Mouse (Mus musculus): ENCODE measurements at regions not wholly inside any gene's neighbourhood (a gene's known extent, or its start where the extent isn't known, plus 50 kb on each side); places are given as distances from the start of the nearest gene placed in this dataset.

DNA sequence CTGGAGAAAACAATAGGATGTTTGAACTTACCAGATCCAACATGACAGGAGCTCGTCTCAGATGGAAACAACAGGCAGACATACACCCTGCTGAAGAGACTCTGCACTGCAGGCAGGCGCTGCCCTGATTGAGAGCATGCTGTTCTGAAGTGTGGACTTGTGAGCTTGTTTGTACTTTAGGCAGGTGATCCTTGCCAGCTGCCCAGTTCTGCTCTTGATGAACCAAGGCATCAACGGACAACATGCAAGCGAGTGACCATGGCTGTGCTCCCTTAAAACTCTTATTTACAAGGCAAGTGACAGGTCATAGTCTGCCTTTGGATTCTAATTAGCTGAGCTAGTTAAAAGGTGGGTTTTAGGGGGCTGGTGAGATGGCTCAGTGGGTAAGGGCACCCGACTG, 109.3 kb downstream of the Sall1 start:
- H3K4me1 ChIP-seq (replicated peaks): peaks cover 5% of the 10 kb centered on the region
- H3K9ac ChIP-seq: no peak overlapping the region
- WGBS: 95% methylated on average over 5 of the region's 5 CpGs
- H3K9me3 ChIP-seq: no peaks in the 10 kb centered on the region
- H3K36me3 ChIP-seq: no peaks in the 10 kb centered on the region
- H3K4me3 ChIP-seq: no peak overlapping the region
- no peak for ATAC-seq (ENCODE audit: low FRiP score, low read depth)
- no peak overlapping the region for H3K4me2 ChIP-seq
- no peak overlapping the region for H3K27ac ChIP-seq (replicated peaks)
- no peaks in the 10 kb centered on the region for H3K27me3 ChIP-seq

DNA sequence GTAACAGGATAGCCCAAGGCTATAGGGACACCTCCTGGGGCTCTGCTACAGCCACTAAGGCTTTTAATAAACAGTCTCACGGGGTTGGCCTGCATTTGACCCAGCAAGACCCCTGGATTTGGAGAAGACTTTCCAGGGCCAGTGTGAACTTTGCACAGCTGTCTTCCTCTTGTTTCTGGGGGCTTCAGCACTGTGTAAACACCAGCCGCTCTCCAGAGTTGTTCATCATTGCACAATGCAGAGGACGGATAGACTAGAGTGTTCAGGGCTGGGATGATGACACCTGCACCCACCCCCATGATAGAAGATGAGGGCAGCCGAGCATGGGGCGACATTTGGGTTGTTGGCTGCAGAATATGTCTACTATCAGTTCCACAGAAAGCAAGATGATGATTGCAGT, 112.9 kb downstream of the Sall1 start:
- no peak overlapping the region for H3K4me3 ChIP-seq
- no peak overlapping the region for H3K9ac ChIP-seq
- H3K4me1 ChIP-seq (replicated peaks): peaks cover 5% of the 10 kb centered on the region; the same call in 1 of the 2 replicates
- WGBS: 80% methylated on average over 5 of the region's 5 CpGs
- H3K9me3 ChIP-seq: no peaks in the 10 kb centered on the region
- H3K27me3 ChIP-seq: no peaks in the 10 kb centered on the region
- no peak overlapping the region for H3K4me2 ChIP-seq
- ATAC-seq (ENCODE audit: low FRiP score, low read depth): no peak
- no peak overlapping the region for H3K27ac ChIP-seq (replicated peaks)
- H3K36me3 ChIP-seq: no peaks in the 10 kb centered on the region

DNA sequence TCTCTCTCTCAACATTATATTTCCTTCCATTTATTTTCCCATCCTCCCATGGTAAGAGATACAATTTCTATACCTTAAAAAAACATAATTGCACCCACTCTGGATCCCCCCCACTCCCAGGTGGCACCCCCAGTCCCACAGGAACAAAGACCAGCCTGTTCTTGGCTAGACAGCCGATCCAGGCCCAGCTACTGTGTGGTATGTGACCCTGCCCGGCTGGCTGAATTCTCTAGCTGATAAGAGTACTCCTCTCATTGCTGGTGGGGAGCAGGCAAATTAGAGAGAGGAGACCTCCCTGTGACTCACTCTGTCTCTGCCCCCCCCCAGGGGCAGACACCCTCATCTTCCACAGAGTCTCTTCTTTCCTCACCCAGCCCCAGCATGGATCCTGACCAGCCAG, 113.6 kb downstream of the Sall1 start:
- no peak overlapping the region for H3K27ac ChIP-seq (replicated peaks)
- H3K36me3 ChIP-seq: no peaks in the 10 kb centered on the region
- peaks cover 5% of the 10 kb centered on the region; the same call in 1 of the 2 replicates for H3K4me1 ChIP-seq (replicated peaks)
- 74% methylated on average over 2 of the region's 2 CpGs for WGBS
- H3K9me3 ChIP-seq: no peaks in the 10 kb centered on the region
- ATAC-seq (ENCODE audit: low FRiP score, low read depth): no peak
- no peak overlapping the region for H3K4me3 ChIP-seq
- H3K27me3 ChIP-seq: no peaks in the 10 kb centered on the region
- H3K9ac ChIP-seq: no peak overlapping the region
- no peak overlapping the region for H3K4me2 ChIP-seq

DNA sequence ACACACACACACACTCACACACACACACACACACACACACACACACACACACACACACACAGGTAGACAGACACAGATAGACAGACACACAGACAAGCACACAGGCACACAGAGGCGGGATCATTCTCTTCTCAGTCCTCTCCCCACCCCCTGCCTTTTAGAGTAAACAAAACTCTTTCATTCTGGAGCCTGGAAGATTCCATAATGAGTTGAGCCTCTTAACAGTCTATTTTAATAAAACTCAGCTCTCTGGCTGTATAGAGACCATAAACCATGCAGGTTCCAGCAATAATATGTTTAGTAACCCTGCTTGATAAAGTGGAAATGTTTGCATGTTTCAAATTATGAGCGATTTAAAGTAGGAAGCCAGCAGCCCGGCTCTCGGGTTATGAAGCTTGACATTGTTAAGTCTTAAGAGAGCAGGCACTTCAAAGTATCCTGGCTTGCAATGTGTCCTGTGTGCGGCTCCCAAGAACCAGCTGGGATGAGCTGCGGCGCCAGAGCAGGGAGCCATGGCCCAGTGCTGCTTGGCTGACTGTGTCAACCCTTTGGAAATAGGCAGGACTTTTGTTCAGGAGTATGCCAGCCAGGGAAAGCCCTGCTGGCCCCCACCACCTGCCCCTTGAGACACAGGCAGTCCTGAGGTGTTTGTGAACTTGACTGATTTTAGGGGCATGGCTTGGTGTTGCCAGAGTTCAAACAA, 115.1 kb downstream of the Sall1 start:
- no peaks in the 10 kb centered on the region for H3K36me3 ChIP-seq
- H3K27ac ChIP-seq (replicated peaks): no peak overlapping the region
- no peak overlapping the region for H3K4me3 ChIP-seq
- no peak overlapping the region for H3K9ac ChIP-seq
- no peaks in the 10 kb centered on the region for H3K9me3 ChIP-seq
- H3K4me1 ChIP-seq (replicated peaks): peaks cover 5% of the 10 kb centered on the region; the same call in 1 of the 2 replicates
- WGBS: 55% methylated on average over 7 of the region's 7 CpGs
- H3K27me3 ChIP-seq: no peaks in the 10 kb centered on the region
- H3K4me2 ChIP-seq: no peak overlapping the region
- ATAC-seq (ENCODE audit: low FRiP score, low read depth): no peak

DNA sequence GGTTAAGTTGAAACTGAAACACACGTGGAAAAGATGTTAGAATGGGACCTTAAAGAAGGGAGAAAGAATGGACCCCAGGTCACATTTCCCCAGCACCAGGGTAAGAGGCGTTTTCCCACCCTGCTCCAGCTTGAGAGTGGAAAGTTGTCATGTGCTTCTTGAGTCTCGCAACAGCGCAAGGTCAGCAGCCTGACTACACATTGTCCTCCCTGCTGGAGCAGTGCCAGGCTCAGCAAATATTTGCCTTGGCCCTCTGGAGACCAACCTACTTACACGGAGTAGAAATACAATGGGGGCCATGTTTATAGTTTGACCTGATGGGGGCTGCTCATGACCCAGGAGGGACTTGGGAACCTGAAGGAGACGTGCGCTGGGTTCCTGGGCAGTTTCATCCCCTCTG, 121.1 kb downstream of the Sall1 start:
- Histone ChIP-seq H3K4me3 (no peak overlapping the region), H3K9ac (no peak overlapping the region), H3K27ac (replicated peaks) (no peak overlapping the region), H3K9me3 (no peaks in the 10 kb centered on the region), H3K27me3 (no peaks in the 10 kb centered on the region), H3K4me2 (no peak overlapping the region), H3K36me3 (no peaks in the 10 kb centered on the region), H3K4me1 (replicated peaks) (no peaks in the 10 kb centered on the region)
- ATAC-seq (ENCODE audit: low FRiP score, low read depth): no peak
- 64% methylated on average over 7 of the region's 7 CpGs for WGBS

DNA sequence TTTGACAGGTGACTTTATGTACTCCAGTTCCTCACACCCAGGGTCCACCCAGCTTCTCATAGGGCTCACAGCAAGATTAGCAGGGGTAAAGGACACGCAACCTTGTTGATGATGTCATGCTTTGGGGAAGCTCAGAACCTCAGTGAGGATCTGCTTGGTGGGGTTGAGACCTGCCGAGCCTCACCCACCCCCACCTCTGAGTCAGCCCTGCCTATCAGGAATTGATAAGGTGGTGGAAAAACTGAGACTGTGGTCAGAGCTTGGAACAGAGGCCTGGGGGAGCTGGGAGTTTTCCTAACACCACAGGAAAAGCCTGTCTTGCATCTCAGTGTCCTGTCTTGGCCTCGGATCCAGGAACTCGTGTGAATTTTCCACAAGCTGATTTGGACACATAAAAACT, 122.0 kb downstream of the Sall1 start:
- H3K4me2 ChIP-seq: no peak overlapping the region
- H3K9ac ChIP-seq: no peak overlapping the region
- H3K4me3 ChIP-seq: no peak overlapping the region
- no peak overlapping the region for H3K27ac ChIP-seq (replicated peaks)
- no peaks in the 10 kb centered on the region for H3K9me3 ChIP-seq
- no peaks in the 10 kb centered on the region for H3K36me3 ChIP-seq
- 87% methylated on average over 4 of the region's 4 CpGs for WGBS
- H3K27me3 ChIP-seq: no peaks in the 10 kb centered on the region
- ATAC-seq (ENCODE audit: low FRiP score, low read depth): no peak
- 0 out of 2 replicates have a peak, but pooled peaks cover 5% of the 10 kb centered on the region for H3K4me1 ChIP-seq (replicated peaks)

DNA sequence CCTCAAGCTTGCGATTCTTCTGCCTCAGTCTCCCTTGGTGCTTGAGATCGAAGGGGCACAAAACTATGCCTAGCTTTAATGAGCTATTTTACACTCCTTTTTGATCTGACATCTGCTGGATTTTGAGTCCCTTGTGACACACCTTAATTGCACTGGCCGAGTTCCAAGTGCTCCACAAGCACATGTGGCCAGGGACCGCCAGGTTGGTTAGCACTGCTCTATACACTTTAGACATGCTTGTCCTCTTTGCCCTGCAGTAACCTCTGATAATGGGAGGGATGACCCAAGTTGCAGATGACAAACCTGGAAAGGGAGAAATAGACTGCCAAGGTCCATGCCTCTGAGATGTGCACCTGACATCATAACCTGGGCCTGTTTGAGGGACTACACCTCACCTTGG, 124.7 kb downstream of the Sall1 start:
- Histone ChIP-seq H3K27ac (replicated peaks) (no peak overlapping the region), H3K9ac (no peak overlapping the region), H3K4me3 (no peak overlapping the region), H3K36me3 (no peaks in the 10 kb centered on the region), H3K4me1 (replicated peaks) (0 out of 2 replicates have a peak, but pooled peaks cover 5% of the 10 kb centered on the region), H3K27me3 (no peaks in the 10 kb centered on the region), H3K9me3 (no peaks in the 10 kb centered on the region), H3K4me2 (no peak overlapping the region)
- 63% methylated on average over 4 of the region's 4 CpGs for WGBS
- ATAC-seq (ENCODE audit: low FRiP score, low read depth): no peak

DNA sequence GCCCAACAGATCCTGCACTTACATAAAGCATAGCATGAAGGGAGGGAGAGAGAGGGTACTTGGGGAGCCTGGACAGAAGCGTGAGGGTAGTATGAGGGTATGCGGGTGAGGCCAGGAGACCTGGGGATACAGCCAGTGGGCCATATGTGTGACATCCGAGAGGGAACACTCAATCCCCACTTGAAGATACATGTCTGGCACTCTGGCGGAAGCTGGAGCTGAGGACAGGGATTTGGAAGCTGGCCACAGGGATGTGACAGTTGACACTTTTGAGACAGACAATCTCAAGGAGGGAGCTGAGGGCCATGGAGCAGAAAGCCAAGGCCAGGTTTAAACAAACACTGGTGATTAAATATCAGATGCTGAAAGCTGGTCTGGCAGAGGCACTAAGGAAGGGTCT, 127.9 kb downstream of the Sall1 start:
- 84% methylated on average over 4 of the region's 4 CpGs for WGBS
- Histone ChIP-seq H3K9ac (no peak overlapping the region), H3K36me3 (no peaks in the 10 kb centered on the region), H3K4me3 (no peak overlapping the region), H3K4me1 (replicated peaks) (0 out of 2 replicates have a peak, but pooled peaks cover 5% of the 10 kb centered on the region), H3K27me3 (no peaks in the 10 kb centered on the region), H3K4me2 (no peak overlapping the region), H3K9me3 (no peaks in the 10 kb centered on the region), H3K27ac (replicated peaks) (no peak overlapping the region)
- no peak for ATAC-seq (ENCODE audit: low FRiP score, low read depth)

DNA sequence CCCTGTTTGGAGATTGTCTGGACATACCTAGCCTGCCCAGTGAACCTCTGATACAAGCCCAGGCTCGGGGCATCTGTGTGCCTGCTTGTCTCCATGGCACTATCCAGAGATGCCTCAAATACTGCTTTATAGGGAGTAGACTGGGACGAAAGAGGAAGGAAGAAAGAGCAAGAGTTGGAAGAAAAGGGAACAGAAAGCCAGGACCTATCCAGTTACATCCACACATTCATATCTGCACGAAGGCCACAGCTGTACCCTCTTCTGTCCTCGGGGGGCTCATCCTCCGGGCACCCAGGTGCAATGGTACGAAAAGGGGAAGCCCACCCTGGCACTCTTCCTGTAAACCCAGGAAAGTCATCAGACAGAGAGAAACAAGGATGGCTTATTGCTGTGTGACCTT, 129.3 kb downstream of the Sall1 start:
- Histone ChIP-seq H3K9ac (no peak overlapping the region), H3K9me3 (no peaks in the 10 kb centered on the region), H3K4me2 (no peak overlapping the region), H3K4me1 (replicated peaks) (0 out of 2 replicates have a peak, but pooled peaks cover 5% of the 10 kb centered on the region), H3K36me3 (no peaks in the 10 kb centered on the region), H3K4me3 (no peak overlapping the region), H3K27me3 (no peaks in the 10 kb centered on the region), H3K27ac (replicated peaks) (no peak overlapping the region)
- ATAC-seq (ENCODE audit: low FRiP score, low read depth): no peak
- 88% methylated on average over 6 of the region's 6 CpGs for WGBS

DNA sequence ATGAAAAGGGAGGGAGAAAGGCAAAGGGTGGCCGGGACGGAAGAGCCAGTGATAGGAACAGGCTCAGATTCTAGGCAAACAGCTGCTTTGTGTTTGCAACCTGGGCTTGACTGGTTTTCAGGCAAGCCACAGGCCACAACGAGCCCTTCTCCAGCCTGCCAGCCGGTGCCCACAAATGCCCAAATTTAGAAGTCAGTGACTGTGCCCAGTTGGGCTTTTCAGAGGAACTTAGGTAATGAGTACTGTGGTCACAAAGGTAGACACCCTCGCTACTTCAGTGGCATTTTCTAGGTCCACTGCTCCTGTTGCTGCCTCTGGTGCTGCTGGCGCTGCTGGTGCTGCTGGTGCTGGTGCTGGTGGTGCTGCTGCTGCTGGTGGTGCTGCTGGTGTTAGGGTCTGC, 129.8 kb downstream of the Sall1 start:
- H3K4me3 ChIP-seq: no peak overlapping the region
- no peak for ATAC-seq (ENCODE audit: low FRiP score, low read depth)
- H3K9ac ChIP-seq: no peak overlapping the region
- H3K27ac ChIP-seq (replicated peaks): no peak overlapping the region
- 83% methylated on average over 6 of the region's 6 CpGs for WGBS
- no peak overlapping the region for H3K4me2 ChIP-seq
- H3K27me3 ChIP-seq: no peaks in the 10 kb centered on the region
- H3K4me1 ChIP-seq (replicated peaks): 0 out of 2 replicates have a peak, but pooled peaks cover 5% of the 10 kb centered on the region
- no peaks in the 10 kb centered on the region for H3K36me3 ChIP-seq
- H3K9me3 ChIP-seq: no peaks in the 10 kb centered on the region

DNA sequence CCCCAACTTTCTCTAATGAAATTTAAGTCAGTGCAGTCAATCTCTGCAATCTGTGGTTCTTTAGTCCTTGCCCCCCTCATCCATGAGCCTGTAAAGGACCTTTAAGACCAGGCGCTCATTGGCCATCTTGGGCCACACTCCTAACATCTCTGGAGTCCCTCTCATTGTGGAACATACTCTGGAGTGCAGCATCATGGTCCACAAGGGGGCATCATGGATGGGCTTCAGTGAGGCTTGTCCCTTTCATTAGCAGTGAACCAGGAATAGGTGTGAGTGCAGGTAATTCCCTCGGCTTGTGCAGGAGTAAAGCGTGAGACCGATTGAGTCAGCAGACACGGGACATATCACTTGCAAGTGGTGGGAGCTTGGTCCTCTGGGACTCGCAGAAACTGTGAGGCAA, 137.7 kb downstream of the Sall1 start:
- ATAC-seq (ENCODE audit: low FRiP score, low read depth): no peak
- no peaks in the 10 kb centered on the region for H3K36me3 ChIP-seq
- H3K4me3 ChIP-seq: no peak overlapping the region
- H3K9me3 ChIP-seq: no peaks in the 10 kb centered on the region
- no peak overlapping the region for H3K4me2 ChIP-seq
- H3K27ac ChIP-seq (replicated peaks): no peak overlapping the region
- H3K9ac ChIP-seq: no peak overlapping the region
- no peaks in the 10 kb centered on the region for H3K27me3 ChIP-seq
- 86% methylated on average over 6 of the region's 6 CpGs for WGBS
- peaks cover 6% of the 10 kb centered on the region; the same call in 1 of the 2 replicates for H3K4me1 ChIP-seq (replicated peaks)

DNA sequence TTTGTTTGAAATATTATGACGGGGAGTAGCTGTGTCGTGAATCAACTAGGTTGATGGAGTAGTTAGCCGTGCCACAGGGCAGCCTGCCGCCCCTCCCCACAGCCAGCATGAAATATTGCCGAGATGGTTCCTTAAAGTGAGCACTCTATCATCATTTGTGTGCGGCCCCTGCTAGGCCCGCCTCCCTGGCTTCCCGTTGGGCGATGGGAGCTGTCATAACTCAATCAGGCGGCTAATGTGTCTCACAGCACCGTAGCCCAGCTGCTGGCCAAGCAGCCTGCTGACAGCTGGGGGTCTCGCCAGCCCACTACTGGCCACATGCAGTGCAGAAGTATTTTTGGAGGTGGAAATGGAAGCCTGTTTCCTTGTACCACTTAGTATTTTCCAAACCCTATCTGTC, 140.9 kb downstream of the Sall1 start:
- no peaks in the 10 kb centered on the region for H3K36me3 ChIP-seq
- 40% methylated on average over 12 of the region's 12 CpGs for WGBS
- peaks cover 6% of the 10 kb centered on the region; the same call in 1 of the 2 replicates for H3K4me1 ChIP-seq (replicated peaks)
- 0 out of 2 replicates have a peak overlapping the region, but pooled peaks have one; percentile 9 for H3K4me2 ChIP-seq
- no peak overlapping the region for H3K9ac ChIP-seq
- no peak overlapping the region for H3K27ac ChIP-seq (replicated peaks)
- no peaks in the 10 kb centered on the region for H3K27me3 ChIP-seq
- ATAC-seq (ENCODE audit: low FRiP score, low read depth): no peak
- H3K4me3 ChIP-seq: no peak overlapping the region
- no peaks in the 10 kb centered on the region for H3K9me3 ChIP-seq
